Mouse (Mus musculus) midbrain, embryonic 16.5 days (tissue): ENCODE data around the gene Mapkapk2. TPM values are rescaled to one million over a fixed set of nuclear protein-coding genes. Genes with fewer than 3 reads are reported as not detected.

Experiments used
- ATAC-seq: fragments of 200-750 bp; cut with Nextera tagmentation; 2 replicates; pipeline ENCODE4 v1.8.0; 2017; ENCODE audit warnings: moderate TSS enrichment
- H3K27ac ChIP-seq: fragments of 300-500 bp; sonication (generic); 2 replicates; pipeline ENCODE4 v1.5.1; 2014; ENCODE audit warnings: mild to moderate bottlenecking, low read length, mixed read lengths
- H3K27me3 ChIP-seq: fragments of 300-500 bp; sonication (generic); 2 replicates; pipeline ENCODE4 v1.6.1; 2014; ENCODE audit warnings: low read depth, low read length, mixed read lengths; ENCODE audit not compliant: control insufficient read depth, insufficient read depth
- H3K36me3 ChIP-seq: fragments of 300-500 bp; sonication (generic); 2 replicates; pipeline ENCODE4 v1.6.1; 2014; ENCODE audit warnings: mild to moderate bottlenecking, low read length, moderate library complexity, mixed read lengths; ENCODE audit not compliant: control insufficient read depth, insufficient read depth
- H3K4me1 ChIP-seq: fragments of 300-500 bp; sonication (generic); 2 replicates; pipeline ENCODE4 v1.6.1; 2014; ENCODE audit warnings: mild to moderate bottlenecking, low read length, mixed read lengths; ENCODE audit not compliant: control insufficient read depth, insufficient read depth
- H3K4me2 ChIP-seq: fragments of 300-500 bp; sonication (generic); 2 replicates; pipeline ENCODE4 v1.6.1; 2014; ENCODE audit warnings: mild to moderate bottlenecking, low read length, mixed read lengths
- H3K4me3 ChIP-seq: fragments of 300-500 bp; sonication (generic); 2 replicates; pipeline ENCODE4 v1.5.1; 2014; ENCODE audit warnings: low read depth, mild to moderate bottlenecking, low read length, moderate library complexity, mixed read lengths
- H3K9ac ChIP-seq: fragments of 300-500 bp; sonication (generic); 2 replicates; pipeline ENCODE4 v1.6.1; 2014; ENCODE audit warnings: low read depth, low read length, mixed read lengths
- H3K9me3 ChIP-seq: fragments of 300-500 bp; sonication (generic); replicated peaks from 2 replicates; pipeline ENCODE4 v1.6.1; 2014; ENCODE audit warnings: mild to moderate bottlenecking, low read length, mixed read lengths; ENCODE audit not compliant: control insufficient read depth, poor library complexity, severe bottlenecking
- WGBS: fragments of 180-500 bp; shearing (Covaris S2); extraction: QIAGEN DNeasy Blood & Tissue Kit; methylation state at CpG from one replicate; pipeline ENCODE4 v1.1.7; 2014; 5-methylcytosine and 5-hydroxymethylcytosine counted together
- polyA plus RNA-seq: library from polyadenylated mRNA; unstranded; fragments of >200 nt; fragmentation: Nextera tagmentation; extraction: Ambion mirVana; gene quantifications from 2 replicates; pipeline ENCODE4 v1.2.1, GENCODE M21; 2015

Mapkapk2 gene
- polyA plus RNA-seq, 1 experiment from 2014 or later: 12.6 TPM

DNA sequence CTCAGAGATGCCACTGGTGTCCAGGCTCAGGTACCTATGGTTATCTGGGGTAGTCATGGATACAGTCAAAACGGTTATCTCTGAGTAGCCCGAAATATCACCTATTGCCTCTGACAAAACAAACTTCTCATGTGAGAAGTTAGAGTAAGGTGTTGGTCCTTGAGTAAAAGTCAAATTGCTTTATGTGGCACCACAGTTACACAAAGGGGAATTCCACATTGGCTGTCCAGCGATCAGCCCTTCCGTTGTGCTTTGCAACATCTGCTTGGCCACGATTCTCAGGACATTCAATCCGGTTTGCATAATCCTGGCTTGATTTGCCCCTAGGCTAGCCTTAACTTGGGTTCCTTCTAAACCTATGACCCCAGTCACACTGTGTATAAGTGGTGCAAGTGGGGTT is 82.3 kb downstream of the Mapkapk2 start:
- no peaks in the 10 kb centered on the region for H3K4me1 ChIP-seq
- no peak overlapping the region for H3K4me2 ChIP-seq
- H3K27ac ChIP-seq: no peak overlapping the region
- ATAC-seq: no peak
- H3K4me3 ChIP-seq: no peak overlapping the region
- no peaks in the 10 kb centered on the region for H3K36me3 ChIP-seq
- no peak overlapping the region for H3K9ac ChIP-seq
- no peaks in the 10 kb centered on the region for H3K27me3 ChIP-seq
- H3K9me3 ChIP-seq: no peaks in the 10 kb centered on the region
- WGBS: 85% methylated on average over 6 of the region's 6 CpGs

DNA sequence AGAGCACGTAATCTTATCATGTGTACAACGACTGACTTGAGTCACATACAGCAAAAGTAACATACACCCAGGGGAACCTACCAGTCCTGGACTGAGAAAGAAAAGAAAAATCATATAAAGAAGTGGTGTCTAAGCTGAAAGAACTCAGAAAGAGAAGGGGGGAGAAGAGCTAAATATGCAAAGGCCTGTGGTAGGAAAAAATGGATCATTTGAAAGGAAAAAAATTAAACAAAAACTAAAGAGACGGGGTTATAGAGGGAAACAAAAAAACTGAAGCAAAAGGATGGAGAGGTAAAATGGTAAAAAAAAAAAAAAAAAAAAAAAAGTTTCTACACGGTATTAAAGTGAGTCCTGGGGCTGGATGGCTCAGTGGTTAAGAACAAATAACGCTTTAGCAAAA is 83.7 kb downstream of the Mapkapk2 start:
- Histone ChIP-seq H3K36me3 (no peaks in the 10 kb centered on the region), H3K4me3 (no peak overlapping the region), H3K9me3 (no peaks in the 10 kb centered on the region), H3K27me3 (no peaks in the 10 kb centered on the region), H3K27ac (no peak overlapping the region), H3K4me2 (no peak overlapping the region), H3K9ac (no peak overlapping the region), H3K4me1 (no peaks in the 10 kb centered on the region)
- ATAC-seq: no peak
- WGBS: 97% methylated on average over 5 of the region's 5 CpGs

DNA sequence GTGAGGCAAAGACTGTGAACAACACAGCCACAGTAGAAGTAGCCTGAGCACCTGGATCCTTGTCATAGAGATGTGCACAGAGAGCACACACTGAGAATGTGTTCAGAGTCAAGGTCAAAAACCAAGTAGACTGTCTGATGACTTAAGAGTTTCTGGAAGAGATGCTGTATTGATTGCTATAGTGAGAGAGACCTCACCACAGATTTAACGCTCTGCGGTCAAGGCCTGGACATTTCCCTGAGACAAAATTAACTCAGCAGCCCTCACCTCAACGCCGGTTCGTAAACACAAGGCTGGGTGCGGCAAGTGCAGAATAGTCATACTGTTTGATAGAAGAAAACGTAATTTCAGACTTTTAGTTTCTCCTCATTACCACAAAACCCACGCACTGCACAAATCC is 85.1 kb downstream of the Mapkapk2 start:
- no peak overlapping the region for H3K27ac ChIP-seq
- WGBS: 72% methylated on average over 8 of the region's 8 CpGs
- H3K27me3 ChIP-seq: no peaks in the 10 kb centered on the region
- H3K9me3 ChIP-seq: no peaks in the 10 kb centered on the region
- H3K4me3 ChIP-seq: no peak overlapping the region
- no peaks in the 10 kb centered on the region for H3K4me1 ChIP-seq
- H3K4me2 ChIP-seq: no peak overlapping the region
- H3K9ac ChIP-seq: no peak overlapping the region
- ATAC-seq: no peak
- H3K36me3 ChIP-seq: no peaks in the 10 kb centered on the region

DNA sequence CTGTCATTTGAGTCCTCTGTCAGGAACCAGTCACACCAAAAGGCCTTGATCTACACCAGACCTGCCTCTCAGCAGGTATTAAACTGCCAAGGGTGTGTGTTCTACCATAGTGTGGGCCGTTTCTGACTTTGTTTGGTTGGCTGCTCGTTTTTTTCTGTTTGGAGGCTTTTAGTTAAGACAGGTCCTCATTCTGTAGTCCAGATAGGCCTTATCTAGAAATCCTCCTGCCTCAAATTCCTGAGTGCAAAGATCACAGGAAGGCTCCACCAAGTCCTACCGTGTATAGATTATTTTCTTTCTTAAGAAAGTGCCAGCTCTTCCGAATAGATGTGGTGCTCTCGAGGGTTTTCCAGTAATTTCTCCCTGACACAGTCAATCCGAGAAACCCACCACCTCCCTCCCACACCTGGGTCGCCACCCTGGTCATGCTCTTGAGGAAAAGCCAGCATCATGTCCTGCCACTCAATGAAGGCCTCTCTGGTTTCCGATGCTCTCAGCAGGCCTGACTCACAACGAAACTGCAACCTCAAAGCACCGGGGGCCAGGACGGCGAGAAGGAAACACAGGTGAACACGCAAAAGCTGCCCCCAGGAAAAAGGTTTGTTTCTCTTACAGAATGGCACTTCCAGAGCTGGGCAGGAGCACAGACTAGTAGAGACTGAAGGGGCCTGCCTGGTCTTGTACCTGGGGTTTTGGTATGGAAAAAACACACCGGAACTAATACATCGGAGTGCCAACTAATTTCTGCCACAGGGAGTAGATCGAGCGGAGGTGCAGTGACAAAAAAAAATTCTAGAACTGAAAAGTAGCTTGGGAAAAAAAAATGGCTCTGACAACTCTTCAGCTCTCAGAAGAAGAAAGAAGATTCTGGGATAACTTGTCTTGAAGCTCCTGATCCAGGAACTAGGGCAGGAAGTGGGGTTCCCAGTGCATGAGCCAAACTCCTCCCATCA is 87.1 kb downstream of the Mapkapk2 start:
- ATAC-seq: no peak
- 86% methylated on average over 17 of the region's 17 CpGs for whole genome bisulfite sequencing
- H3K4me3 ChIP-seq: no peak overlapping the region
- H3K4me2 ChIP-seq: no peak overlapping the region
- no peak overlapping the region for H3K9ac ChIP-seq
- no peaks in the 10 kb centered on the region for H3K36me3 ChIP-seq
- H3K4me1 ChIP-seq: no peaks in the 10 kb centered on the region
- no peaks in the 10 kb centered on the region for H3K27me3 ChIP-seq
- no peak overlapping the region for H3K27ac ChIP-seq
- H3K9me3 ChIP-seq: no peaks in the 10 kb centered on the region

DNA sequence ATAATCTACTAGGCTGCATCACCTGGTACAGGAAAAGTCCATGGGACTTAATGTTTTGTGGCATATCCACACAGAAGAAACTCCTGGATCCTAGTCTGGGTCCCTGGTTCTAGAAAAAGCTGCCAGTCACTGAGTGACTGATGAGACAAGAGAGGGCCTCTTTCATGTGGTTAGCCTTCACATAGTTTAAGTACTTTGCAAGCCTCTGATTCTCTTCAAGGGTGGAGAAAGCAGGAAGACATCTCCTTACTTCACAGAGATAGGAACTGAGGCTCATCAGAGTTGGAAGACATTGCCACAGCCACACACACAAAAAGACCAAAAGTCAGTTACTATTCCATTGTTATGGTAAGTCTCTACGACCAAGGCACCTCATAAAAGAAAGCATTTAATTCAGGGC is 91.6 kb downstream of the Mapkapk2 start:
- 78% methylated on average over 1 of the region's 1 CpGs for WGBS
- H3K4me3 ChIP-seq: no peak overlapping the region
- no peaks in the 10 kb centered on the region for H3K36me3 ChIP-seq
- no peaks in the 10 kb centered on the region for H3K9me3 ChIP-seq
- ATAC-seq: no peak
- H3K4me2 ChIP-seq: no peak overlapping the region
- H3K27ac ChIP-seq: no peak overlapping the region
- no peaks in the 10 kb centered on the region for H3K27me3 ChIP-seq
- H3K4me1 ChIP-seq: no peaks in the 10 kb centered on the region
- H3K9ac ChIP-seq: no peak overlapping the region

Other genes starting within 250 kb of the Mapkapk2 start
- gene Fcmr, start 232.2 kb downstream of the Mapkapk2 start, polyA plus RNA-seq: 0.42 and 0.74 TPM in 2 replicates
- not detected in 2 replicates for gene Il24, start 210.4 kb downstream of the Mapkapk2 start, polyA plus RNA-seq
- not detected in 2 replicates for gene Il20, start 186.4 kb downstream of the Mapkapk2 start, polyA plus RNA-seq
- not detected in 2 replicates for gene Il19, start 157.7 kb downstream of the Mapkapk2 start, polyA plus RNA-seq
- gene Il10, start 78.0 kb downstream of the Mapkapk2 start, polyA plus RNA-seq: not detected in 2 replicates
- 14.1 and 17.4 TPM in 2 replicates for gene Dyrk3, start 40.5 kb upstream of the Mapkapk2 start, polyA plus RNA-seq
- 46.8 and 51.1 TPM in 2 replicates for gene Eif2d, start 55.4 kb upstream of the Mapkapk2 start, polyA plus RNA-seq
- 3.4 and 4.0 TPM in 2 replicates for gene Rassf5, start 147.4 kb upstream of the Mapkapk2 start, polyA plus RNA-seq
- 0.73 and 0.77 TPM in 2 replicates for gene Ikbke, start 181.8 kb upstream of the Mapkapk2 start, polyA plus RNA-seq